Mouse (Mus musculus) kidney, postnatal 0 days (tissue): ENCODE results near the gene Thy1. TPM values are rescaled to one million over a fixed set of nuclear protein-coding genes. Genes with fewer than 3 reads are reported as not detected.
A peak's percentile ranks its signal among the peaks of the same experiment; 100 is the strongest.

Experiments used
- ATAC-seq: fragments of 200-750 bp; cut with Nextera tagmentation; replicated peaks from 2 replicates; pipeline ENCODE4 v1.8.0; 2017; ENCODE audit warnings: low read depth, moderate number of reproducible peaks, moderate TSS enrichment, moderate library complexity; ENCODE audit not compliant: low FRiP score
- DNase-seq: peaks from one replicate; pipeline ENCODE4 v3.0.0-alpha.2; 2016; ENCODE audit warnings: low spot score
- H3K27ac ChIP-seq: fragments of 300-500 bp; sonication (generic); 2 replicates; pipeline ENCODE4 v1.5.1; 2014; ENCODE audit warnings: mild to moderate bottlenecking
- H3K27me3 ChIP-seq: fragments of 300-500 bp; sonication (generic); 2 replicates; pipeline ENCODE4 v1.6.1; 2014; ENCODE audit warnings: low read length, mixed read lengths; ENCODE audit not compliant: insufficient read depth
- H3K36me3 ChIP-seq: fragments of 300-500 bp; sonication (generic); 2 replicates; pipeline ENCODE4 v1.6.1; 2014; ENCODE audit warnings: low read length, mixed read lengths; ENCODE audit not compliant: insufficient read depth
- H3K4me1 ChIP-seq: fragments of 300-500 bp; sonication (generic); replicated peaks from 2 replicates; pipeline ENCODE4 v1.6.1; 2014; ENCODE audit warnings: antibody characterized with exemption, low read length, mixed read lengths; ENCODE audit not compliant: insufficient read depth
- H3K4me2 ChIP-seq: fragments of 300-500 bp; sonication (generic); 2 replicates; pipeline ENCODE4 v1.6.1; 2014; ENCODE audit warnings: mild to moderate bottlenecking, low read length, moderate library complexity, mixed read lengths
- H3K4me3 ChIP-seq: fragments of 300-500 bp; sonication (generic); replicated peaks from 2 replicates; pipeline ENCODE4 v1.5.1; 2014; ENCODE audit warnings: low read depth, low read length
- H3K9ac ChIP-seq: fragments of 300-500 bp; sonication (generic); 2 replicates; pipeline ENCODE4 v1.6.1; 2014; ENCODE audit warnings: low read depth, low read length
- H3K9me3 ChIP-seq: fragments of 300-500 bp; sonication (generic); replicated peaks from 2 replicates; pipeline ENCODE4 v1.6.1; 2016; ENCODE audit warnings: low read length, inconsistent platforms, mixed read lengths
- CTCF ChIP-seq: IDR thresholded peaks from 2 replicates; pipeline ENCODE4 v1.5.1; 2016; ENCODE audit warnings: antibody characterized with exemption, low read depth, mild to moderate bottlenecking, moderate library complexity
- WGBS: fragments of 180-500 bp; shearing (Covaris S2); extraction: QIAGEN DNeasy Blood & Tissue Kit; methylation state at CpG from one replicate; pipeline ENCODE4 v1.1.7; 2014; 5-methylcytosine and 5-hydroxymethylcytosine counted together
- polyA plus RNA-seq: library from polyadenylated mRNA; unstranded; fragments of >200 nt; fragmentation: Nextera tagmentation; extraction: Ambion mirVana; gene quantifications from 2 replicates; pipeline ENCODE4 v1.2.1, GENCODE M21; 2015

The Thy1 gene
- polyA plus RNA-seq, 1 experiment from 2014 or later: 13.6 TPM

DNA sequence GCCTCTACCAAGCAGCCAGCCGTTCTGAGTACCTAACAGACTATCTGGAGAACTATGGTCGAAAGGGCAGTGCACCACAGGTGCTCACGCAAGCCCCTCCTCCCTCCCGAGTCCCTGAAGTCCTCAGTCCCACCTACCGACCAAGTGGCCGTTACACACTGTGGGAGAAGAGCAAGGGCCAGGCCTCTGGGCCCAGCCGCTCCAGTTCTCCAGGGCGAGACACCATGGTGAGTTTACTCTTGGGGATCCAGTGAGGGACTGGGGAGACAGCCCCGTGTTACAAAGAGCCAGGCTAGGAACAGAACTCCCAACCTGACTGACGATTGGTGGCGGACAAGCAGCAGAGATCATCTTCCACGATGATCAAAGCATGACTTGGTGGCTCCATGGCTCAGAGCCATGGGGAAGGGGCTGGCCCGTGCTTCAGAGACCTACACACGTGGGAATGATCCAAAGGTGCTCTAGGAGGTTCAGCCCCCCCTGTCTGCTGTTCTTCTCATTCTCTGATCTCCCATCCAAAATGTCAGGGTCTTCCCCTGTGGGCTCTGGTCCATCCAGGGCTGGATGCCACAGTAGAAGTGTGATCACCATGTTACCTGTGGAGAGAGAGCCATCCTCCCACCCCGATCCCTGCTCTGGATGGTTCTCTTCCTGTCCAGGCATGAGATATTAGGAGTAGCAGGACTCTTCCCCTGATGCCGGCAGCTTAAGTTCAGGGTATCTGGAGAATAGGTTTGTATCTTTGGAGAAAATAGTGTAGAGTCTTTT lies 33.0 kb downstream of the Thy1 start:
- DNase-seq (no peak), ATAC-seq (no peak)
- no peak for TF ChIP-seq CTCF
- Histone ChIP-seq H3K4me1 (peaks cover 38% of the 10 kb centered on the region), H3K4me3 (no peak overlapping the region), H3K9me3 (no peaks in the 10 kb centered on the region), H3K27ac (peak overlapping the region; percentile 57), H3K27me3 (no peaks in the 10 kb centered on the region), H3K36me3 (no peaks in the 10 kb centered on the region), H3K9ac (peak overlapping the region; percentile 23; the same call in 1 of the 2 replicates), H3K4me2 (no peak overlapping the region)
- 60% methylated on average over 16 of the region's 16 CpGs for WGBS

GRCm38 (mm10) chr9:44076764-44077120 lies 33.6 kb downstream of the Thy1 start:
- H3K9me3 ChIP-seq: no peaks in the 10 kb centered on the region
- no peaks in the 10 kb centered on the region for H3K27me3 ChIP-seq
- peak; percentile 22 for ATAC-seq
- H3K27ac ChIP-seq: peak overlapping the region; percentile 95; the same call in 1 of the 2 replicates
- no peak overlapping the region for H3K9ac ChIP-seq
- no peak overlapping the region for H3K4me3 ChIP-seq
- H3K4me2 ChIP-seq: no peak overlapping the region
- peak; percentile 92 for DNase-seq
- H3K36me3 ChIP-seq: no peaks in the 10 kb centered on the region
- WGBS: 23% methylated on average over 5 of the region's 5 CpGs
- H3K4me1 ChIP-seq: peaks cover 37% of the 10 kb centered on the region
- peak; percentile 79 for TF ChIP-seq CTCF

- DNase-seq: no peak
- no peak for ATAC-seq
These were observed 34.2 kb downstream of the Thy1 start for GRCm38 (mm10) chr9:44077266-44077910.

GRCm38 (mm10) chr9:44078136-44078797 lies 35.1 kb downstream of the Thy1 start:
- DNase-seq: no peak
- peak overlapping the region; percentile 95 for H3K27ac ChIP-seq
- no peak overlapping the region for H3K4me3 ChIP-seq
- H3K9me3 ChIP-seq: no peaks in the 10 kb centered on the region
- no peak overlapping the region for H3K4me2 ChIP-seq
- peaks cover 31% of the 10 kb centered on the region for H3K4me1 ChIP-seq
- 0 out of 2 replicates have a peak overlapping the region, but pooled peaks have one; percentile 3 for H3K9ac ChIP-seq
- no peak for TF ChIP-seq CTCF
- no peaks in the 10 kb centered on the region for H3K36me3 ChIP-seq
- no peak for ATAC-seq
- 63% methylated on average over 10 of the region's 10 CpGs for WGBS
- H3K27me3 ChIP-seq: no peaks in the 10 kb centered on the region

More at GRCm38 (mm10) chr9:44077266-44077910, 34.2 kb downstream of the Thy1 start:
- Histone ChIP-seq H3K4me2 (no peak overlapping the region), H3K4me3 (no peak overlapping the region), H3K9ac (0 out of 2 replicates have a peak overlapping the region, but pooled peaks have one; percentile 31), H3K27ac (peak overlapping the region; percentile 95), H3K9me3 (no peaks in the 10 kb centered on the region), H3K36me3 (no peaks in the 10 kb centered on the region), H3K27me3 (no peaks in the 10 kb centered on the region), H3K4me1 (peaks cover 34% of the 10 kb centered on the region)
- WGBS: 81% methylated on average over 11 of the region's 11 CpGs
- TF ChIP-seq CTCF: no peak

DNA sequence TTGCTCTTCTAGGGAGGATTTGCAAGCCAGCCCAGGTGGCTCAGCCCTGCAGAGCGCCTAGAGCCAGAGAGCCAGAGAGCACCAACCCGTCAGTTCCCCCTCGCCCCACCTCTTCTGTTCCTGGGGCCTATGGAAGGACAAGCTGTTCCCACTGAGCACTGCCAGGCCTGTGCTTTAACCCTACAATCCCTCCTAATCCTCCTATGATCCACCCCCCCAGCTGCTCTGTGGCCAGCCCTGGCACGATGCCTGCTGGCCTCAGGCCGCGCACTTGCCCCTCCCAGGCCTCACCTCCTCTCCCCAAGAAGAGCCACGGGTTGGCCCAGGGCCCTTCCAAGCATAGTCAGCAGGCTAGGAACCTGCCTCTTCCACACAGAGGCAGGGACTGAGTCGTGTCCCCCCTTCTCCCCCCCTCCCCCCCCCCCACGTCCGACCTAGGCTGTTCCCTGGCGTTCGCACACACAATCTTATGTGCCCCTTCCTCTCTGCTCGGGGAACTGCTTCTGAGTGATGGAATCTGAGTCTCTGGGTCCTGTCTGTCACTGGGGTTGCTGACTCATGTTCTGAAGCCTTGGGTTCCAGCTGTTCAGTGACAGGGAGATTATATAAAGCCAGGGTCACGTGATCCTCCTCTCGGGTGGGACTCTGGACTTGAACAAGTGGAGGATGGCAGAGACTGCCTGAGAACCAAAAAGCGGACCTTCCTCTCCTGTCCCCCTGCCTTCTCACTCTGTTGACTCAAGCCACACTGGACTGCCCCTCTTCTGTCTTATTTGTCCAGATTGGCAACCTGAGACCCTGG lies 36.0 kb downstream of the Thy1 start:
- TF ChIP-seq CTCF: no peak
- peak; percentile 78 for ATAC-seq
- no peaks in the 10 kb centered on the region for H3K9me3 ChIP-seq
- peaks cover 40% of the 10 kb centered on the region for H3K4me1 ChIP-seq
- H3K36me3 ChIP-seq: no peaks in the 10 kb centered on the region
- no peak overlapping the region for H3K4me2 ChIP-seq
- peak overlapping the region; percentile 95 for H3K27ac ChIP-seq
- H3K9ac ChIP-seq: peak overlapping the region; percentile 35; the same call in 1 of the 2 replicates
- 29% methylated on average over 13 of the region's 16 CpGs for WGBS
- H3K27me3 ChIP-seq: no peaks in the 10 kb centered on the region
- DNase-seq: peak; percentile 79
- no peak overlapping the region for H3K4me3 ChIP-seq
